Mouse (Mus musculus): ENCODE measurements around the gene Rhbdl2. TPM values are rescaled to one million over a fixed set of nuclear protein-coding genes. Genes with fewer than 3 reads are reported as not detected.

Gene Rhbdl2
- total RNA-seq, 2 experiments from 2014 or later = not detected

- no peak for DNase-seq
- intact Hi-C loops (cut with DNase I) = no loop called here
- Histone ChIP-seq H3K27ac (no peak overlapping the region), H3K4me3 (no peak overlapping the region)
- TF ChIP-seq CTCF (IDR thresholded peaks at IDR 0.05) = no peak
Measured at GRCm38 (mm10) chr4:123792666-123793065, 5.0 kb downstream of the Rhbdl2 start.

GRCm38 (mm10) chr4:123793136-123793535 is 5.5 kb downstream of the Rhbdl2 start:
- intact Hi-C loops (cut with DNase I) = no loop called here
- TF ChIP-seq CTCF (IDR thresholded peaks at IDR 0.05) = no peak
- H3K27ac ChIP-seq = no peak overlapping the region
- H3K4me3 ChIP-seq = no peak overlapping the region
- DNase-seq = no peak

GRCm38 (mm10) chr4:123795057-123795456 is 7.4 kb downstream of the Rhbdl2 start:
- Histone ChIP-seq H3K27ac (no peak overlapping the region), H3K4me3 (no peak overlapping the region)
- intact Hi-C loops (cut with DNase I) = no loop called here
- no peak for TF ChIP-seq CTCF (IDR thresholded peaks at IDR 0.05)
- no peak for DNase-seq

- no peak for TF ChIP-seq CTCF (IDR thresholded peaks at IDR 0.05)
- intact Hi-C loops (cut with DNase I) = no loop called here
- H3K27ac ChIP-seq = no peak overlapping the region
- H3K4me3 ChIP-seq = no peak overlapping the region
- no peak for DNase-seq
Measured at GRCm38 (mm10) chr4:123797403-123797802, 9.7 kb downstream of the Rhbdl2 start.

- DNase-seq = no peak
- no peak overlapping the region for H3K27ac ChIP-seq
- TF ChIP-seq CTCF (IDR thresholded peaks at IDR 0.05) = no peak
- H3K4me3 ChIP-seq = no peak overlapping the region
- intact Hi-C loops (cut with DNase I) = no loop called here
Measured at GRCm38 (mm10) chr4:123797856-123798255, 10.2 kb downstream of the Rhbdl2 start.

GRCm38 (mm10) chr4:123803642-123804041 is 16.0 kb downstream of the Rhbdl2 start:
- DNase-seq = no peak
- intact Hi-C loops (cut with DNase I) = no loop called here
- no peak overlapping the region for H3K27ac ChIP-seq
- TF ChIP-seq CTCF (IDR thresholded peaks at IDR 0.05) = no peak
- no peak overlapping the region for H3K4me3 ChIP-seq

- TF ChIP-seq CTCF (IDR thresholded peaks at IDR 0.05) = no peak
- intact Hi-C loops (cut with DNase I) = no loop called here
- DNase-seq = no peak
- Histone ChIP-seq H3K27ac (no peak overlapping the region), H3K4me3 (no peak overlapping the region)
Measured at GRCm38 (mm10) chr4:123808304-123808703, 20.6 kb downstream of the Rhbdl2 start.

- TF ChIP-seq CTCF (IDR thresholded peaks at IDR 0.05) = no peak
- Histone ChIP-seq H3K4me3 (no peak overlapping the region), H3K27ac (no peak overlapping the region)
- intact Hi-C loops (cut with DNase I) = no loop called here
- DNase-seq = no peak
Measured at GRCm38 (mm10) chr4:123810475-123811295, 23.0 kb downstream of the Rhbdl2 start.

GRCm38 (mm10) chr4:123812525-123812924 is 24.9 kb downstream of the Rhbdl2 start:
- intact Hi-C loops (cut with DNase I) = no loop called here
- Histone ChIP-seq H3K27ac (no peak overlapping the region), H3K4me3 (no peak overlapping the region)
- DNase-seq = no peak
- TF ChIP-seq CTCF (IDR thresholded peaks at IDR 0.05) = no peak

- Histone ChIP-seq H3K27ac (no peak overlapping the region), H3K4me3 (no peak overlapping the region)
- intact Hi-C loops (cut with DNase I) = no loop called here
- no peak for DNase-seq
- TF ChIP-seq CTCF (IDR thresholded peaks at IDR 0.05) = no peak
Measured at GRCm38 (mm10) chr4:123814030-123814501, 26.4 kb downstream of the Rhbdl2 start.

GRCm38 (mm10) chr4:123819093-123819610 is 31.5 kb downstream of the Rhbdl2 start:
- Histone ChIP-seq H3K4me3 (no peak overlapping the region), H3K27ac (no peak overlapping the region)
- intact Hi-C loops (cut with DNase I) = no loop called here
- no peak for DNase-seq
- TF ChIP-seq CTCF (IDR thresholded peaks at IDR 0.05) = peak; percentile 3; the same call in 1 of the 2 replicates

- Histone ChIP-seq H3K27ac (no peak overlapping the region), H3K4me3 (no peak overlapping the region)
- intact Hi-C loops (cut with DNase I) = no loop called here
- no peak for DNase-seq
- TF ChIP-seq CTCF (IDR thresholded peaks at IDR 0.05) = no peak
Measured at GRCm38 (mm10) chr4:123842126-123842525, 54.5 kb downstream of the Rhbdl2 start.

GRCm38 (mm10) chr4:123856888-123857287 is 69.2 kb downstream of the Rhbdl2 start:
- no peak for TF ChIP-seq CTCF (IDR thresholded peaks at IDR 0.05)
- DNase-seq = no peak
- intact Hi-C loops (cut with DNase I) = no loop called here
- Histone ChIP-seq H3K27ac (no peak overlapping the region), H3K4me3 (no peak overlapping the region)

- Histone ChIP-seq H3K27ac (no peak overlapping the region), H3K4me3 (no peak overlapping the region)
- no peak for DNase-seq
- TF ChIP-seq CTCF (IDR thresholded peaks at IDR 0.05) = no peak
- intact Hi-C loops (cut with DNase I) = no loop called here
Measured at GRCm38 (mm10) chr4:123858090-123858489, 70.4 kb downstream of the Rhbdl2 start.

Data from gastrocnemius, adult 2 months (tissue).